Mouse (Mus musculus): Measurements from ENCODE around the gene Slc3a1.

DNA sequence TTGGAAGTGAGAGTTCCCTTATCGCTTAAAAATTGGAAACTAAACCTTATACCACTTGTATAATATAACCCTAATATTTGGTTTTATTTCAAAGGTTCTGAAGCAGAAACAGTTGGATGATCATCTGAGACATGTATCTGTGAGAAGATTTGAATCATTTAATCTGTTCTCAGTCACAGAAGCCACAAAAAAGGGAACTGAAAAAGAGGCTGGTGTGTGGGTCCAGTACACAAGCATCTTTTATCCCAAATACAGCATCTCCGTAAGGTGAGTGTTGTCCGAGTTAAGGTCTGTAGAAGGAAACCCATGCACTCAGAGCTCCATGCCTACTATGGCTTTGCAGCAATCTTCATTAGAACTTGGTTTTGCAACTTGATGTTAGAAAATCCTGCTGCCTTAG is 68.2 kb downstream of the Slc3a1 start:
- TF ChIP-seq CTCF (IDR thresholded peaks at IDR 0.05; ENCODE audit: extremely low read depth, insufficient read depth, insufficient read length, insufficient replicate concordance) (no peak), POLR2A (IDR thresholded peaks at IDR 0.05; ENCODE audit: low read depth, low read length) (no peak)

Data from spleen, adult 2 months (tissue).